Mouse (Mus musculus): ENCODE results near the gene Vangl1. TPM values are rescaled to one million over a fixed set of nuclear protein-coding genes. Genes with fewer than 3 reads are reported as not detected.

Vangl1 gene
- polyA plus RNA-seq, 1 experiment from 2014 or later = 52.9 TPM

GRCm38 (mm10) chr3:102222756-102223155 is 18.3 kb upstream of the Vangl1 start:
- Histone ChIP-seq H3K27ac (ENCODE audit: low read depth, low read length) (no peak overlapping the region), H3K9me3 (ENCODE audit: control insufficient read depth, low read length) (no peaks in the 10 kb centered on the region), H3K4me2 (no peak overlapping the region), H3K4me3 (ENCODE audit: low read depth, low read length) (no peak overlapping the region), H3K27me3 (replicated peaks; ENCODE audit: control insufficient read depth, insufficient read depth, low read length) (no peaks in the 10 kb centered on the region), H3K4me1 (replicated peaks; ENCODE audit: control insufficient read depth, insufficient read depth, low read length) (no peaks in the 10 kb centered on the region), H3K9ac (ENCODE audit: low read depth, low read length) (no peak overlapping the region), H3K36me3 (ENCODE audit: control insufficient read depth, insufficient read depth, low read length) (no peaks in the 10 kb centered on the region)
- ATAC-seq (replicated peaks; ENCODE audit: low FRiP score) = no peak
- 78% methylated on average over 8 of the region's 8 CpGs for WGBS
- DNase-seq (ENCODE audit: low spot score) = no peak

DNA sequence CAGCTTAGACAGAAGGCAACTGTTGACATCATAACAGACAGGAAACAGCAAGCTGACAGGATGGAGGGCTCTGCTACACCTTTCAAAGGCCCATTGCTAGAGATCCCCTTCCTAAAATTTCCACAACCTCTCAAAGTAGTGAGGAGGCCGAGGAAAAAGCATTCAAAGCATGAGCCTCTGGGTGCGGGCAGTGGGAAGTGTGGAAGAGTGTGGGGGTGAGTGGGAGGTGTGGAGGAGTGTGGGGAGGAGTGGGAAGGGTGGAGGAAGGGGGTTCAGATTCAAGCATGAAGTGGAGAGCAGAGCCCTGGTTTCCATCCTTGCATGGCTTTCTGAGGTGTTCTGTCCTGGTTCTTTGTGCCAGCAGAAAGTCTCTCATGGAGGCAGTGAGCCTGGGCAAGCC is 13.8 kb upstream of the Vangl1 start:
- DNase-seq (ENCODE audit: low spot score) = no peak
- WGBS = 66% methylated on average over 2 of the region's 2 CpGs

DNA sequence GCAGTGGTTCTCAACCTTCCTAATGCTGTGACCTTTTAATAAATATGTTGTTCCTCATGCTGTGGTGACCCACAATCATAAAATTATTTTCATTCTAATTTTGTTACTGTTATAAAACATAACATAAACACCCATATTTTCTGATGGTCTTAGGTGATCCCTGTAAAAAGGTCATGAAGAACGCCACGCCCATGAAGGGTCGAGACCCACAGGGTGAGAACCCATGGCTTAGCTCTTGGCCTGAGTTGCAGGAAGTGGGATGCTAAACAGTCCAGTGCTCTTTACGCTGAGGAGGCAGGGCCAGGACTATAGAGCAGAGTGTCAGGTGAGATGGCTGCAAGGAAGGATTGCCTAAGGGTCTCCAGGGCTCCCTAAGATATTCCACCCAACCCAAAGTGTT is 10.2 kb upstream of the Vangl1 start:
- no peak overlapping the region for H3K4me2 ChIP-seq
- H3K4me3 ChIP-seq (ENCODE audit: low read depth, low read length) = no peak overlapping the region
- H3K9me3 ChIP-seq (ENCODE audit: control insufficient read depth, low read length) = no peaks in the 10 kb centered on the region
- no peak overlapping the region for H3K27ac ChIP-seq (ENCODE audit: low read depth, low read length)
- ATAC-seq (replicated peaks; ENCODE audit: low FRiP score) (no peak), DNase-seq (ENCODE audit: low spot score) (no peak)
- no peaks in the 10 kb centered on the region for H3K27me3 ChIP-seq (replicated peaks; ENCODE audit: control insufficient read depth, insufficient read depth, low read length)
- no peaks in the 10 kb centered on the region for H3K4me1 ChIP-seq (replicated peaks; ENCODE audit: control insufficient read depth, insufficient read depth, low read length)
- WGBS = 81% methylated on average over 4 of the region's 4 CpGs
- no peaks in the 10 kb centered on the region for H3K36me3 ChIP-seq (ENCODE audit: control insufficient read depth, insufficient read depth, low read length)
- H3K9ac ChIP-seq (ENCODE audit: low read depth, low read length) = no peak overlapping the region

More for the DNA sequence above, 13.8 kb upstream of the Vangl1 start:
- no peak for ATAC-seq (replicated peaks; ENCODE audit: low FRiP score)
- H3K4me2 ChIP-seq = no peak overlapping the region
- H3K9ac ChIP-seq (ENCODE audit: low read depth, low read length) = no peak overlapping the region
- no peak overlapping the region for H3K27ac ChIP-seq (ENCODE audit: low read depth, low read length)
- no peak overlapping the region for H3K4me3 ChIP-seq (ENCODE audit: low read depth, low read length)
- no peaks in the 10 kb centered on the region for H3K4me1 ChIP-seq (replicated peaks; ENCODE audit: control insufficient read depth, insufficient read depth, low read length)
- H3K36me3 ChIP-seq (ENCODE audit: control insufficient read depth, insufficient read depth, low read length) = no peaks in the 10 kb centered on the region
- no peaks in the 10 kb centered on the region for H3K27me3 ChIP-seq (replicated peaks; ENCODE audit: control insufficient read depth, insufficient read depth, low read length)
- H3K9me3 ChIP-seq (ENCODE audit: control insufficient read depth, low read length) = no peaks in the 10 kb centered on the region

DNA sequence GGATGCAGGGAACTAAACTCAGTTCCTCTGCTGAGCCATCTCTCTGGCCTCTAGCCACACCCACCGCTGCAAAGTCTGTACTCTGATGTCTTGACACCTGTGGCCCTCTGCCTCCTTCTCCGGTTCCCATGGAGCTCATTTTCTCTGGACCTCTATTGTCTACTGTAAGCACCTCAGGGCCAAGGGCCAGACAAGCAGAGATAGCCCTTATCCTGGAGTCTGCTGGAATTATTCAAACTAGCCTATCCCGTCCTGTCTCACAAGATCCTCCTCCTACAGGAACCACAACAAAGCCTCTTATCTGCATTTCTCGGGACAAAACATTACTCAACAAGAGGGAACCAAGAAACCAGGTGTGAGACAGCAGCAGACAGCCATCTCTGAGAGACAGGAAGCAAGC is 9.8 kb upstream of the Vangl1 start:
- DNase-seq (ENCODE audit: low spot score) (no peak), ATAC-seq (replicated peaks; ENCODE audit: low FRiP score) (no peak)
- Histone ChIP-seq H3K27ac (ENCODE audit: low read depth, low read length) (no peak overlapping the region), H3K4me1 (replicated peaks; ENCODE audit: control insufficient read depth, insufficient read depth, low read length) (no peaks in the 10 kb centered on the region), H3K27me3 (replicated peaks; ENCODE audit: control insufficient read depth, insufficient read depth, low read length) (no peaks in the 10 kb centered on the region), H3K4me3 (ENCODE audit: low read depth, low read length) (no peak overlapping the region), H3K9me3 (ENCODE audit: control insufficient read depth, low read length) (no peaks in the 10 kb centered on the region), H3K4me2 (no peak overlapping the region), H3K9ac (ENCODE audit: low read depth, low read length) (no peak overlapping the region), H3K36me3 (ENCODE audit: control insufficient read depth, insufficient read depth, low read length) (no peaks in the 10 kb centered on the region)
- 43% methylated on average over 4 of the region's 4 CpGs for WGBS

DNA sequence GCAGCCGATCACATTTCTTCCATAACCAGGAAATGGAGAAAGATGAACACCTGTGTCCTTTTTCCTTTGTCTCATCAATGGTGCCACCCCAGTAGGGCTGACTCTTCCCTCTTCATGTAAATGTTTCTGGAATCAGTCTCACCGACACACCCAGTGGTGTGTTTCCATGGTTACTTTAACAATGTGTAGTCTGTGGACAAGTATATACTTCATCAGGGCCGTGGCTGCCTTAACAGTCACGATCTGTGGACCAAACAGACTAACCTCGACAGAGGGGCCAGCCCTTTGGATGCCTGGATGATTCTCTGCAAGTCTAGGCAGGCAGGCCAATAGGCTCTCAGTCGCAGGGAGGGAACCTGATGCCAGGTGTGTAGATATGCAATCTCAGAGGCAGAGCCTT is 8.4 kb upstream of the Vangl1 start:
- H3K27me3 ChIP-seq (replicated peaks; ENCODE audit: control insufficient read depth, insufficient read depth, low read length) = no peaks in the 10 kb centered on the region
- no peak overlapping the region for H3K9ac ChIP-seq (ENCODE audit: low read depth, low read length)
- DNase-seq (ENCODE audit: low spot score) = no peak
- H3K36me3 ChIP-seq (ENCODE audit: control insufficient read depth, insufficient read depth, low read length) = no peaks in the 10 kb centered on the region
- ATAC-seq (replicated peaks; ENCODE audit: low FRiP score) = no peak
- H3K4me1 ChIP-seq (replicated peaks; ENCODE audit: control insufficient read depth, insufficient read depth, low read length) = no peaks in the 10 kb centered on the region
- no peak overlapping the region for H3K4me2 ChIP-seq
- H3K4me3 ChIP-seq (ENCODE audit: low read depth, low read length) = no peak overlapping the region
- 60% methylated on average over 6 of the region's 6 CpGs for WGBS
- no peaks in the 10 kb centered on the region for H3K9me3 ChIP-seq (ENCODE audit: control insufficient read depth, low read length)
- H3K27ac ChIP-seq (ENCODE audit: low read depth, low read length) = no peak overlapping the region

DNA sequence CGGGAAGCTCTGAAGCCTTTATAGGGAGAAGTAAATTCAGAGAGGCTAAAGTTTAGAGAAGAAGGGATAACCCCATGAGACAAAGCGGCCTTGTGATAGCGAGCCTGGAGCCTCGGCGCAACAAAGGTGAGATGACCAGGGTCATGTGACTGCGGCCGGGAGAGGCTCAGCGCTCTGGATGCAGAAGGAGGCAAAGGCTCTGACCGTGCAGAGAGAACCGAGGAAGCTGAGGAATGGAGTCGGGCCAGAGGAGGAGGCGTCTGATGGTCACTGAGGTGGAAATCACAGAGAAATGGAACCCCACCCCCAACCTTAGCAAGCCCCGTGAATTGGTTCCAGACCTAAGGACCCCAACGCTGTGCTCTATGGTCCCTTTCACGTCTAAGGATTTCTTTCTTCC is 7.8 kb upstream of the Vangl1 start:
- DNase-seq (ENCODE audit: low spot score) = no peak

GRCm38 (mm10) chr3:102211340-102211739 is 6.8 kb upstream of the Vangl1 start:
- H3K36me3 ChIP-seq (ENCODE audit: control insufficient read depth, insufficient read depth, low read length) = no peaks in the 10 kb centered on the region
- H3K27ac ChIP-seq (ENCODE audit: low read depth, low read length) = no peak overlapping the region
- no peaks in the 10 kb centered on the region for H3K9me3 ChIP-seq (ENCODE audit: control insufficient read depth, low read length)
- no peaks in the 10 kb centered on the region for H3K4me1 ChIP-seq (replicated peaks; ENCODE audit: control insufficient read depth, insufficient read depth, low read length)
- WGBS = 53% methylated on average over 2 of the region's 2 CpGs
- H3K9ac ChIP-seq (ENCODE audit: low read depth, low read length) = no peak overlapping the region
- DNase-seq (ENCODE audit: low spot score) (no peak), ATAC-seq (replicated peaks; ENCODE audit: low FRiP score) (no peak)
- no peak overlapping the region for H3K4me2 ChIP-seq
- H3K27me3 ChIP-seq (replicated peaks; ENCODE audit: control insufficient read depth, insufficient read depth, low read length) = no peaks in the 10 kb centered on the region
- no peak overlapping the region for H3K4me3 ChIP-seq (ENCODE audit: low read depth, low read length)

More for the DNA sequence above, 7.8 kb upstream of the Vangl1 start:
- Histone ChIP-seq H3K9me3 (ENCODE audit: control insufficient read depth, low read length) (no peaks in the 10 kb centered on the region), H3K4me1 (replicated peaks; ENCODE audit: control insufficient read depth, insufficient read depth, low read length) (no peaks in the 10 kb centered on the region), H3K4me2 (no peak overlapping the region), H3K27ac (ENCODE audit: low read depth, low read length) (no peak overlapping the region), H3K27me3 (replicated peaks; ENCODE audit: control insufficient read depth, insufficient read depth, low read length) (no peaks in the 10 kb centered on the region), H3K9ac (ENCODE audit: low read depth, low read length) (no peak overlapping the region), H3K36me3 (ENCODE audit: control insufficient read depth, insufficient read depth, low read length) (no peaks in the 10 kb centered on the region), H3K4me3 (ENCODE audit: low read depth, low read length) (no peak overlapping the region)
- WGBS = 88% methylated on average over 15 of the region's 15 CpGs
- no peak for ATAC-seq (replicated peaks; ENCODE audit: low FRiP score)

GRCm38 (mm10) chr3:102210775-102211174 is 6.3 kb upstream of the Vangl1 start:
- H3K4me2 ChIP-seq = no peak overlapping the region
- no peak overlapping the region for H3K27ac ChIP-seq (ENCODE audit: low read depth, low read length)
- ATAC-seq (replicated peaks; ENCODE audit: low FRiP score) (no peak), DNase-seq (ENCODE audit: low spot score) (no peak)
- 0 out of 2 replicates have a peak, but pooled peaks cover under 1% of the 10 kb centered on the region for H3K4me1 ChIP-seq (replicated peaks; ENCODE audit: control insufficient read depth, insufficient read depth, low read length)
- H3K27me3 ChIP-seq (replicated peaks; ENCODE audit: control insufficient read depth, insufficient read depth, low read length) = no peaks in the 10 kb centered on the region
- no peaks in the 10 kb centered on the region for H3K36me3 ChIP-seq (ENCODE audit: control insufficient read depth, insufficient read depth, low read length)
- no peaks in the 10 kb centered on the region for H3K9me3 ChIP-seq (ENCODE audit: control insufficient read depth, low read length)
- no peak overlapping the region for H3K4me3 ChIP-seq (ENCODE audit: low read depth, low read length)
- H3K9ac ChIP-seq (ENCODE audit: low read depth, low read length) = no peak overlapping the region
- 60% methylated on average over 3 of the region's 3 CpGs for WGBS

DNA sequence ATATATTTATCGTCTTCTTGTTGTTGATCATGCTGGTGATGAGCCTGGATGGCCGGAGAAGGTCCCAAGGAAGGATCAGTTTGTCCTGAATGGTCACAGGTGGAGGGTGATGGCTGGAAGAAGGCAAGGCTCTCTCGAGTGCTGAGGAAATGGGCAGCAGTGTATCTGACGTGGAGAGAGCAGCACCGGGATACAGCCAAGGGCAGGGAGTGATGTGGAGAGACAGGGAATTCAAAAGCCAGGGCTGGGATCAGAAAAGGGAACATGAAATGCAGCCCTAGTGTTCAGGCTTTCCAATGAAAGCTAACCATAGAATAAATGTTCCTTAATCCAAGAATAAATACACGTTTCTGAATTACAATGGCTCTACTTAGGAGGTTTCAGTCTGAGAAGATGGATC is 4.4 kb upstream of the Vangl1 start:
- H3K9me3 ChIP-seq (ENCODE audit: control insufficient read depth, low read length) = no peaks in the 10 kb centered on the region
- no peak for DNase-seq (ENCODE audit: low spot score)
- WGBS = 71% methylated on average over 6 of the region's 6 CpGs

More for the DNA sequence above, 4.4 kb upstream of the Vangl1 start:
- no peak overlapping the region for H3K27ac ChIP-seq (ENCODE audit: low read depth, low read length)
- H3K36me3 ChIP-seq (ENCODE audit: control insufficient read depth, insufficient read depth, low read length) = no peaks in the 10 kb centered on the region
- H3K9ac ChIP-seq (ENCODE audit: low read depth, low read length) = no peak overlapping the region
- H3K4me2 ChIP-seq = no peak overlapping the region
- no peak for ATAC-seq (replicated peaks; ENCODE audit: low FRiP score)
- H3K4me3 ChIP-seq (ENCODE audit: low read depth, low read length) = no peak overlapping the region
- H3K27me3 ChIP-seq (replicated peaks; ENCODE audit: control insufficient read depth, insufficient read depth, low read length) = no peaks in the 10 kb centered on the region; the same call in 1 of the 2 replicates
- 0 out of 2 replicates have a peak, but pooled peaks cover 2% of the 10 kb centered on the region for H3K4me1 ChIP-seq (replicated peaks; ENCODE audit: control insufficient read depth, insufficient read depth, low read length)

All from liver, embryonic 11.5 days (tissue).